Mouse (Mus musculus) erythroblast, embryonic 14.5 days (primary cell): ENCODE measurements around the gene Acot11.

Experiments
- GATA1 ChIP-seq: IDR thresholded peaks from 2 replicates; pipeline ENCODE4 v1.6.1; 2012; ENCODE audit warnings: low read length, inconsistent platforms, mixed read lengths
- TAL1 ChIP-seq: IDR thresholded peaks from 3 replicates; pipeline ENCODE4 v1.6.1; 2012; ENCODE audit warnings: low read length, inconsistent platforms, mixed read lengths

DNA sequence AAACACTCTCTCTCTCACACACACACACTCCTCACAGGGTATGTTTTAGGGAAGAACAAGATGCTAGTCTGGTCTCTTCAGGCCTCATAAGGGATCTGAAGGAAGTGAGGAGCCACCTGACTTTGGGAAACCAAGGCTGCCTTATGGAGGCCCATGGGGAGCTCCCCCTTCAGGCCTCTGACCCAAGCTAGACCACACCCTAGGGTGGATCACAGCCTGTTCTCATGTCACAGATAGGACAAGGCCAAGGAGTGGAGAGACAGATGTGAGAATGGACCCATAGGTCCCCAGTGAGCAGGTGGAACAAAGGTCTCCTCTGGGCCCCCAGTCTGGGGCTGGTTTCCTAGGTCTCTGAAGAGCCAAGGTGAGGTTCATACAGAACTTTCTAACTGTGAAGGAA, 12.5 kb downstream of the Acot11 start:
- TF ChIP-seq TAL1 = no peak
- no peak for TF ChIP-seq GATA1
